Mouse (Mus musculus) naive thymus-derived CD4-positive, alpha-beta T cell, adult 2 months (primary cell): Measurements from ENCODE around the gene Cgas.

Experiments used
- DNase-seq: peaks from one replicate; pipeline ENCODE4 v3.0.0-alpha.2; 2011; ENCODE audit warnings: low read depth

The Cgas gene

DNA sequence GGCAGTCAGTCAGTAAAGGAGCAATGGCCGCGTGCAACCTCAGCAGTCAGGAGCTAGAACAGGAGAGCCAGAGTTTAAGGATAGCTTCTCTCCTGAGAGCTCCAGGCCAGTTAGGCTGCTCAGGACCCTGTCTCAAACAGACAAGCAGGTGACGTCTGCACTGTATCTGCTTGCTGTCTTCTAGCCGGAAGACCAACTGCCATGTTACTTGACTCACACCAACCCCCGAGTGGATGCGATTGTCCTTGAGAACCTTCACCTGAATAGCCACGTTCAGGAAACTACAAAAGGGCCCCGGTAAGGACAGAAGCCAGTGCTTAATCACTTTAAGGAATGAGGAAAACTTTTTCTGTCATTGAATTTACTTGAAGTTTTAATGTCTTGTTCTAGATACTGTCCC lies 14.0 kb upstream of the Cgas start:
- no peak for DNase-seq

DNA sequence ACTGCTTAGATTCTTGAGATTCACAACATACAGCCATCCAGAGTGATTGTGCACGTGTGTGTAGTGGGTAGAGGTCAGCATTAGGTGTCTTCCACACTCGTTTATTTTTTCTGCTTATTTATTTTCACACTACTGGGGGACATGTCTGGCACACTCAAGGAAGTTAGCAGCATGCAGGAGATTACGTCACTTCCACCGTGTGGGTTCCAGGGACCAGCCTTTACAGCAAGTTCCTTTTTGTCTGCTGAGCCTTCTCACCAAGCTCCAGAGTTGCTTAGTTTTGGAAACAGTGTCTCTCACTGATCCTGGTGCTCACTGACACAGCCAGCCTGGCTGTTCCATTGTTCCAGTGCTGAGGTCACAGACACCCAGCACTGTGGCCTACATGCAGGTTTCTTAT lies 8.3 kb upstream of the Cgas start:
- no peak for DNase-seq

DNA sequence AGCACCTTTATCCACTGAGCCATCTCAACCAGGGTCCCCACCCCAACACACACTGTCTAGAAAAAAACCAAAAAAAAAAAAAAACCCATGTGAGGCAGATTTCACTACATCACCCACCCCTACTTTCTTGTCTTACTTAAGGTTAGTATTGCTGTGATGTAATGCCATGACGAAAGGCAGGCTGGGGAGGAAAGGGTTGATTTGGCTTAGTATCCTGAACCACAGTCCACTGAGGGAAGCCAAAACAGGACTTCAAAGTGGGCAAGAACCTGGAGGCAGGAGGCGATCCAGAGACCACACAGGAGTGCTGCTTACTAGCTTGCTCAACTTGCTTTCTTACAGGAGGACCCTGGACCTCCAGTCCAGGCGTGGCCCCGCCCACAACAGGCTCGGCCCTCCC lies 7.4 kb upstream of the Cgas start:
- DNase-seq = no peak

DNA sequence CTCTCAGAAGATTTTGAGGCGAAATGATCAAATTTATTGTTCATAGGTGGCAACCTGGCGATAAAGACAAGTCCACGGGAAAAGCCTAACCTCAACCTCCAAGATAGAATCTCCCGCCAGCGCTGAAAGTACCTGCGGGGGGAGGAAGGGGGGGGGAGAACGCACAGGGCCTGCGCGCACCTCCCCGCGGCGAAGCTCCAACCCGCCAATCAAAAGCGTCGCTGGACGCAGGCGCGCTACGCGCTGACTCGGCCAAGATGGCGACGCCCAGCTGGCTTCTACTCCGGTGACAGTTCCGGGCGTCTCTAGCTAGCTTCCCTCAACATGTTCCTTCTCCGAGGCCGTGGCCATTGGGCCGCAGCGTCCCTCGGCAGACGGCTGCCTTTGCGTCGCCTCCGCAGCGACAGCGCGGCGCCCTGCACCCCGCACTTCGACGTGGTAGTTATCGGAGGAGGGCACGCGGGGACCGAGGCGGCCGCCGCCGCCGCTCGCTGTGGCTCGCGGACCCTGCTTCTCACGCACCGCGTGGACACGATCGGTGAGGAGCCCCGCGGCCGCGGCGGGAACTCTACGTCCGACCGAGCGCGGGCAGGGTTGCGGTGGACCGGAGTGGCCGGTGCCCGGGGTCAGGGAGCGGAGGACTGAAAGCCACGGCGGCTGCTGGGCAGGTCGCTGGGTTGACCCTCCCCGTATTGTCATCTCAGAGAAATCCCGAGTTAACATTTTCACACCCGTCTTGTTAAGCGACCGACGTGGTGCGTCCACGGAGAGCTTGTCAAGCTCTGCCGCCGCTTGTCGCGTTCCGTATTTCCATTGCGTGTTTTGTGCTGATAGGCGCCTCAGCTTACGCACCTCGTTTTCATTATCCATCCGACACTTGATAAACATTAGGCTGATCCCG lies 5.2 kb upstream of the Cgas start, which contains the start of the genes Mto1 and Gm17324:
Mto1 (plus strand) TSS at position 236 of the 901 bp plus-strand sequence.
Gm17324 (minus strand) TSS at position 814 of the 901 bp plus-strand sequence.
- DNase-seq = peak; percentile 98

DNA sequence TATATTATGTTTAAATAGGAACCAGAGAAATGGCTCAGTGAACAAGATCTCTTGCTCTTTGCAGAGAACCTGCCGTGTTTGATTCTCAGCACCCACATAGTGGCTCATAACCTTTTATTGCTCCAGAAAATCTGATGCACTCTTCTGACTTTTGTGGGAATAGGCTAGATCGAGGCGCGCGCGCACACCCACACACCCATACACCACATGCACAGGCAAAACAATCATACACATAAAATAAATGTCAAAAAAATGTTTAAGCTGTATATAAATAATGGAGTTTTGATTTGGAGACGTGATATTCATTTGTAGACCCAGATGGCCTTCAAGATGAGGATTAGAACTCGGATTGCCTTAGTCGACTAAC lies 4.6 kb upstream of the Cgas start:
- DNase-seq = no peak

DNA sequence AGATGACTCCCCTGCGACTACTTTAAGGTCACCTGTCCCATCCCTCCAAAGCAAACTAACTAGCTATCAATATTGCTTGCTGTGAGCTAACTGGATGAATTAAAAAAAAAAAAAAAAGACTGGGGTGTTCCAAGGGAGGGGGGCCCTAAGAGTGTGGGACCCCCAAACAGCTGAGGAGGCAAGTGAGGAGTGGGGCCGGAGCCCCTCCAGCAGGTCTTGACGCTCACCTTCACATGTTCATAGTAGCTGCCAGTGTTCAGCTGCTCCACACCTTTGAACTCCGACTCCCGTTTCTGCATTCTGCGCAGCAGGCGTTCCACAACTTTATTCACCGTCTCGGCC lies 829 bp downstream of the Cgas start:
- no peak for DNase-seq

DNA sequence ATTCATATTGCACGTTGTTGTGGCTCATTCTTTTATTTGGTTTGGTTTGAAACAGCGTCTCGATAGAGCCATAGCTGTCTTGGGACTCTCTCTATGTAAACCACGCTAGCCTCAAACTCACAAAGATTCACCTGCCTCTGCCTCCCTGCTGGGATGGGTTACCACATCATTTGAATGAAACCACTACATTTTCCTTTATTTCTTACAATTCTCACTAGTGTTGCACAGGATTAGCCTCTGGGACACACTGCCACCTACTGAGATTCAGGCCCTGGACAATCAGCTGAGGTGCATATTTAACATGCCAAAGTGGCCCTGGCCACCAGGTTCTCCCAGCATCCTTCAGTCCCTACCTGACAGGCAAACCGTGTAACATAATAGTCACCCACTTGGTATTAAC lies 3.6 kb downstream of the Cgas start:
- DNase-seq = no peak

DNA sequence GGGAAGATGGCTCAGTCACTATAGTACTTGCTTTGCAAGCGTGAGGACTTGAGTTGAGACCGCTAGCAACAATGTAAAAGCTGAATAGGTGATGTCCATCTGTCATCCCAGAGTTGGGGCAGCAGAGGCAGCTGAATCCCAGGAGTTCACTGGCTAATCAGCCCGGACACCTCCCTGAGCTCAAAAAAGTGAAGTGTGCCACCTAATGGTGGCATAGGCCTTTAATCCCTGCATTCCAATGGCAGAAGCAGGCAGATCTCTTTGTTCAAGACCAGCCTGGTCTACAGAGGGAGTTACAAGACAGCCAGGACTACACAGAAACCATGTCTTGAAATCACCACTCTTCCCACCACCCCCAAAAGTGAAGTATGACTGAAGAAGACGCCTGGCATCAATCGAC lies 10.6 kb downstream of the Cgas start:
- DNase-seq = no peak

DNA sequence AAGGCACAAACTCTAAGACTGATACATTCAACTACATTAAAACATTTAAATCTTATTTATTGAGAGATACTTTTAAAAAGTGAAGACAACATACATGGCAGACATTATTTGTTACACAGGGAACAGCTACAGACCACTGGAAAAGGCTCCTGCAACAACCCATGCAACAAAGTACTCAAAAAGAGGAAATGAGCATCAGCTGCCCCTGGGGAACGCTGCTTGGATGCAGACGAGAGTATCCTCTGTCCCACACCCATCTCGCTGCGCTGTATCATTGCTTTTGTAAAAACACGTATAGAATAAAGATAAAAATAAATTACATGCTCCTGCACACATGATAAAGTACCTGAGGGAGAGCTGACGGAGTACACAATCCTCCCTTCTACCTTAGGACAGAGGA lies 12.6 kb downstream of the Cgas start:
- no peak for DNase-seq

DNA sequence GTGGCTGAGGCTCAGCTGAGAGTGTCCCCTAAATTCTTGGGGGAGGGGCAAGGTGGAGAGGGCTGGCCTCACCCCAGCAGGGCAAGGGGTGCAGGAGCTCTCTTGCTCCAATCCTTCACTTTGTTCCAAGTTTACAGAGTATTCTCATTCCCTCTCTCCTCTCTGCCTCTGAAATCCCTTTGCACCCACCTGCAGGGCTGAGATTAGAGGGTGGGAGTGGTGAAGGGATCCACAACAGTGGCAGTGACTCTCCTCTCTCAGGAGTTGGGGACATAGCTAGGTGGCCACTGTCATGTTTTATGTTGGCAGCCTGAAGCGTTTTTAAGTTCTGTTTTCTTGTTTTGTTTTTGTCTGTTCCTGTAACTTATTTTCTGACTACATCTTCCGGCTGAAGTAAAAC lies 13.5 kb downstream of the Cgas start:
- no peak for DNase-seq

DNA sequence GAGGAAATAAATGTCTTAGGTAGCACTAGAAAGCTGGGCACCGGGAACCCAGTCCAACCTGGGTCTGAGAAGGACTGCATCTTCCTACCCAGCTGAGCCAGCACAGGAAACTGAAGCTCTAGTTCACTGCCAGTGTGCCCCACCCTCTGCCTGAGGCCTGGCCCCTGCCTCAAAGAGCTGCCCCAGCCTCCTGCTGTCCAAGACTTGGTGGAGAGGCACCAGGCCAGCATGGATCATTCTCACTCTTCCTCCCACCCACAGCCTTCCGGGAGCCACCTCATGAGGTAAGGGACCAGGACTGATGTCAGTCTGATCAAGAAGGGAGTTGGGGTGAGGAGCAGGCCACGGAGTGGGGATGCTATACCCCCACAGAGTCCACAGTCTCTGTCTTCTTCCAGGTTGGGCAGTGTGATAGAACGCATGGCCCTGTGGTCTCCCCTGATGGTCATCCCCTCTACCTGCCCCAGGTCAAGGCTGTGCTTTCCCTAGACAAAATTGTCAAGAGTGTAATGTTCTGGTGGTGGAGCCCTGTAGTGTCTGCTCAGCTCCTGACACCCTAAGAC lies 14.1 kb downstream of the Cgas start:
- peak; percentile 23 for DNase-seq

DNA sequence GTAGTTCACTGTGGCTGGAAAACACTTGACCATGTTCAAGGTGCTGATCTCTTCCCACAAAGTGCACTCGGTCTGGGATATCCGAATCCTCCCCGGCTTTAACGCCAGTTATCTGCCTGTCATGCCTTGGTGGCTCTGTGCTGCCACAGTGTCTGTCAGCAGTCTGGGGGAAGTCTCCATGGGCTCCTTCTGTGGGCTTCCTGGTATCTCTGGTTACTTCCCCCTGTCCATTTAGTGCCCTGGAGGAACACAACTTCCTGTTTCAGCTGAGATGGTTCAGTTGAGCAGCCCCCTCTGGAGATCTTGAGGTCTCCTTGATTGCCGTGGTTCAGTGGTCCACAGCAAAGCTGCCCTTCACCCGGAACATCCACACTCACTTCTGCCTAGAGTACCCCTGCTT lies 14.9 kb downstream of the Cgas start:
- peak; percentile 36 for DNase-seq

DNA sequence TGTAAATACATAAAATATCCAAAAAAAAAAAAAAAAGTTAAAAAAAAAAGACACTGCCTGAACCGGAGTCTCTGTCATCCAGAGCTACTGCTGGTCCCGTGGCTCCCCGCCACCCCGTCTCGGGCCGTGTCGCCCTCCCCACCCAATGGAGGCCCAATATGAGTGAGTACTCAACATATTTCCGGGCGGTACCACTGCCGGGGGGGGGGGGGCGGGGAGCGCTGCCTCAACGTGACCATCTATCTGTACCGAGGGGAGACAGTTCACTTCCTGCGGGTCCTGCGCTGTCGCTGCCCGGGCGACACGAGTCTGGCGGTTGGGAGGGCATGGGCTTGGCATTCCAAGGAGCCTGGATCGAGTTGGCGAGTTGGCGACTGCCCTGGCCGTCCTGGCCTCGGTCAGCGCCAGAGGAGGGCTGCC lies 15.7 kb downstream of the Cgas start:
- peak; percentile 75 for DNase-seq

DNA sequence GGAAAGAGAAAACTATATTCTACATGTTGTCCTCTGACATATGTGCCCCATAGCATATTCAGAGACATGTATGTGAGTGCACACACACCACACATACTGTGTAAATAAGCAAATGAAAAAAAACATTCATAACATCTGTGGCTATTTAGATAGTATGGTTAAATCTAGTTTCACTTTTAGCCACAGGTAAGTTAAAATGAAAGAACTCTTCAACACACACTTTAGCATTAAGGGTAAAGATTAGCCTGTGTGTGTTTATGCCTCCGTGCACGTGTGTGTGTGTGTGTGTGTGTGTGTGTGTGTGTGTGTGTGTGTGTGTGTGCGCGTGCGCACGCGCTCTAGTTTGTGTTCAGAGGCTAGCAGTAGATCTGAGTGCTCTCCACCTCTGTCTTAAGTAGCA lies 41.4 kb downstream of the Cgas start:
- DNase-seq = no peak

DNA sequence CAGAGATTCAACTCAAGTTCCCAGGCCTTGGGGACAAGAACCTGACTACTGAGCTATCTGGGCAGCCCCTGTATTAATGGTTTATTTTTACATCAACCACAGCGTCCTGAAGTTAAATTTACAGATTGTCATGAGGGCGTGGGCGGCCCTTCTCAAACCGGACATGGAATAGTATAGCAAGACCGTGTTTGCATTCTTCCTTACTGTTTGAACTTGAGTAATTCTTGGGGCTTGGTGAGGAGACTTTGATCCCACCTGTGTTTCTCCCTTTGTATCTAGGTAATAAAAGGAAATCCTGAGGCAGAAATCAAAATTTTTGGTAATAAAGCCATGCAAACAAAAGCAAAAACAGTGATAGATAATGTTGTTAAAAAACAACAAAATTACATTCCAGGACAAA lies 42.5 kb downstream of the Cgas start:
- DNase-seq = no peak

DNA sequence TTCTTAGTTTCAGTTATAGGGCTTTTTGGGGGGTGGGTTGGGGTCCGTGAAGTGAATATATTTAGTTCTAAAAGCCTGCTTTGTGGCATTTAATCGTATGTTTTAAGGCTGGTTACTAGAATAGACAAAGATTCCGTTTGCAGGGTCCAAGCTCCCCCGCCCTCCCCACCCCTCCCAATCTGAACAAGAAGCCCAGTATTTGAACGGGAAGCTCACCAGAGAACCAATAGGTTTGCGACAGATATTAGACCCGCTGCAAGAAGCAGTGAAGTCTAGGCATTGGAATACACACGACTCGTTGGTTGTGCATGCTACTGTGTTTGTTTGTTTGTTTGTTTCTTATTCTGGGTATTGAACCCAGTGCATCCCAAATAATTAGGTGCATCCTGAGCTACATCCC lies 46.5 kb downstream of the Cgas start:
- no peak for DNase-seq

DNA sequence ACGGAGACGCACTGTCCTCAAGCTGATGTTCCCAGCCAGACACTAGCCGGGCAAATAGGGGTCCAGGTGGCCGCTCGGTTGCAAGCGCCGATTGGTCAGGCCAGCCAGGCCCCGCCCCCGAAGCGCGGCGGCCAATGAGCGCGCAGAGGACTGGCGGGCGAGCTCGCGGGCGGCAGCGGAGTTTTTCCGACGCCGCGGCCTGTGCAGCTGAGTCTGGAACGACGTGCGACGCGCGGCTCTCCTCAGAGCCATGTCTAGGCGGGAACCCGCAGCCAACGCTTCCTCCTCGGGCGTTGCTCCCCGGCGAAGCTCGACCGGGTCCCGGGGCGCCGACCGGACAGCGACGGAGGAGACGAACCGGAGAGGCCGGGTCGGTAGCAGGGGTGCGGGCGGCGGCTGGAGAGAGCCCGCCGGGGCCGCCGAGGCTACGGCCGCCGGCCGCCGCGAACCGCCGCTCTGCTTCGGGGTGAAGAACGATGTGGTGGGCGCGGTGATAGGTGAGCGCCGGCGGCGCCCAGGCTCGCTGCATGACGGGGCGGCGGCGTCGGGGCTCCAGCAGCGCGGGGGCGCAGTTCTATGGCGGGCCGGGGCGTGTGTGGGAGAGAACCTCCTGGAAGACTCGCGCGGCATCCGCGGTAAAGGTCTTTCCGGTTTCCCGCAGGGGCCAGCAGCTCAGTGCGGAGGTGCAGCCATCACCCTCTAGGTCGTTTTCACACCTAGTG lies 47.2 kb downstream of the Cgas start, which contains the start of gene Ddx43:
Ddx43 (plus strand) TSS at position 148 of the 722 bp plus-strand sequence.
- DNase-seq = peak; percentile 62

DNA sequence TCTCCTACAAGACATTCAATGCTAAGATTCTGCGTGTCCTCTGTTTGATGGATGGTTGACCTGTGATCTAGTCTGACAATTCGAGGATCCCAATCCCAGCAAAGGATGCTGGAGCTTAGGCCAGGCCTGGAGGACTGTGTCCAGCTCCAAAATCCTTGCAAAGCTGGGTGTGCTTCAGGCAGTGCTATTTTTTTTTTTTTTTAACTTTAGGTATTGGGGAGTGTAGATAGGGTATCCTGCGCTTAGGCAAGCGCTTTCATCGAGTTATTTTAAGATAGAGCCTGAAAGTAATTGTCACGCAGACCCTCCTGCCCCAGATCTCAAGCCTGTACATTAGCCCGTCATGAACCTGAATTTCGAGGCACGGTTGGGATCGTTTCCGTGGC lies 47.8 kb downstream of the Cgas start:
- DNase-seq = no peak

DNA sequence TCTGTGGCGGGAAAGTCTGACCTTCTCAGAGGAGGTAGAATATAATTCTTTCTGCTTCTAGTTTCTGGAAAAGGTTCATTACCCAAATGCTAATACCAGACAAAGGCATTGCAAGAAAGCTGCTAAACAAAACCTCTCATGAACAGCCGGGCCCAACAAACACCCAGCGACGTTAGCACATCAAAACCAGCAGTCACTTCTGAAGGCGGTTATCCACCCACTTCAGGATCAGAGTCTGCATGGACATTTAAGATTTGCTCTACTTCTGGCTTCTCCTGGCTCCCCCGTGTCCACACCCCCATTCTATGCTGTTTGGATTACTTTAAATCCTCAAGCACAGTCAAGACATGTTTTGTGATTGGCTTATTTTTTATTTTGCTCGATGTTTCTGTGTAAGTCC lies 48.4 kb downstream of the Cgas start:
- DNase-seq = no peak

DNA sequence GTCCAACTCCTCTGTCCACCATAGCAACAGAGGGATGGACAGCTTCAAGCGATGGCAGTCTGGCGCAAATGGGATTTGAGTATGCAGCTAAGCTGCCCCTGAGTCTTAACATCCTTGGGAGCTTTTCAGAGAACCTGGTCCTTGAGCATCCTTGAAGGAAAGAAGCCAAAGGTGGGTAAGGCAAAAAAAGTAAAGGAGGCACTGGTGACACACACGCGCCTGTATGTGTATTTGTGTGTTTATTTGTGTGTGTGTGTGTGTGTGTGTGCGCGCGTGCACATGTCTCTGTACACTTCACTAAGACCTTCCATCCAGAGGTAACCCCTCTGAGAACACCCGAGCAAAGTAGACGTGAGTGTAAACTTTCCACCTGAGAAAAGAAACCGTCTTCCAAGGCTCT lies 49.3 kb downstream of the Cgas start:
- no peak for DNase-seq

DNA sequence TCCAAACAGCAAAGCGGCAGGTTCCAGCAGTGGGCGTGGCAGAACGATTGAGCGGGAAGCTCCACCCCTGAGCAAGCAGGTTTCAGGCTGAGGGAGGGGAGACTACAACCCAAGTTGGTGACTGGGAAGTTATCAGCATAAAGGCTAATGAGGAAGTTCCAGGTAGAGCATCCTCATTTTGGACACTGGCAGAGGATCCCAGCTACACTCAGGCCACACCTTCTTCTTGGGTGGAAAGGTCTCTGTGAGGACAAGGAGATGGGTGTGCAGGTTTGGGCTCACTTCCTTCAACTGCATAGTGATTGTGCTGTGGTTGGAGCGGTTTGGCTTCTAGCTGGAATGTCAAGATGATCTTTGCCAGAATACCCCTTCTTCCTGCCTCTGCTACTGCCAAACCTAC lies 53.1 kb downstream of the Cgas start:
- no peak for DNase-seq

DNA sequence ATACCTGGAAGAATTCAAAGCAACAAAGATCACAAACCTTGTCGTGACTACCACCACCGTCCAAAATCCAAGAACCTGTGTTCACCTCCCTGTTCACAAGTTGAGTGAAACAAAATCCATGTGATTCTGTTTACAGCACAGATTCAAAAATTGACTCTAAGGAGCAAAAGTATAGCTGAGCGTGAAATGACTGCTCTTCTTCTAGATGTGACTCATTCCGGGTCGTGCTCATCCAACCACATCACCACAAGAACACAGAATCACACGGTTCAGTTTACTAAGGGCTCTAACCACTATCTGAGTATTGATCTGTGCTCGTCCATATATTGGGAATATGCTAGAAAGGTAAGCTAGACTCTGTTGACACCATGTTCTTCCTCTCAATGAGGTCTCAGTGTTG lies 56.1 kb downstream of the Cgas start:
- DNase-seq = no peak

DNA sequence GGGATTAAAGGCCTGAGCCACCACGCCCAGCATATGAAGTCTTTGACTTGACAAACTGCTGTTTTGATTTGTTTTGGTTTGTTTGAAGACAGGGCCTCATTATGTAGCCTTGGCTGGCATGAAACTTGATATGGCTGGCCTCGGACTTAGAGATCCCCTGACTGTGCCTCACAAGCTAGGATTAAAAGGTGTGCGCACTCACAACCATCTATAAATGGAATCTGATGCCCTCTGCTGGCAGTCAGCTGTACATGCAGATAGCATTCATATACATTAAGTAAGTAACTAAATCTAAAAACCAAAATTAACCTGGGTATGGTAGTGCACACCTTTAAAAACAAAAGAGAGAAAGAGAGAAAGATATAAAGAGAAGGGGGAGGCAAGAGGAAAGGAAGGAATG lies 57.1 kb downstream of the Cgas start:
- no peak for DNase-seq
